Mouse (Mus musculus) heart, adult 11 months (tissue): ENCODE results near the gene Ift81.

Experiments used
- DNase-seq: peaks from one replicate; pipeline ENCODE4 v3.0.0; 2022

Gene Ift81

GRCm38 (mm10) chr5:122513421-122514126 is 100.7 kb downstream of the Ift81 start:
- DNase-seq, result peak; percentile 85

DNA sequence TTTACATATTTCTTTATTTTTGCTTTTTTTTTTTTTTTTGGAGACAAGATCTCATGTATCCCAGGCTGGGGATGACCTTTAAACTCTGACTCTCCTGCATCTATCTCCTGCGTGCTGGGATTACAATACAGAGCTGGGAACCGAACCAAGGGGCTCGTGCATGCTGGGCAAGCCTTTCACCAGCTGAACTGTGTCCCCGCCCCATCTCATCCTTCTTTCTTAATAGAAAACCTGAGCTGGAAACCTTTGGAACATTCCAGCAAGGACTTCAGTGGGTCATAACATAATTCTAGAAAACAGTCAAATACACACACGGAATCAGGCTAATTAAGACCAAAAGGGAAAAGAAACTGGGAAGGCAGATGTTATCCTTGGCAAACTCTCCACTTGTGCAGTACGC is 102.3 kb downstream of the Ift81 start:
- DNase-seq, result no peak

- peak; percentile 94 for DNase-seq
These were observed 102.9 kb downstream of the Ift81 start for GRCm38 (mm10) chr5:122511405-122511804.

- DNase-seq, result peak; percentile 99
These were observed 103.6 kb downstream of the Ift81 start for GRCm38 (mm10) chr5:122510651-122511157.

DNA sequence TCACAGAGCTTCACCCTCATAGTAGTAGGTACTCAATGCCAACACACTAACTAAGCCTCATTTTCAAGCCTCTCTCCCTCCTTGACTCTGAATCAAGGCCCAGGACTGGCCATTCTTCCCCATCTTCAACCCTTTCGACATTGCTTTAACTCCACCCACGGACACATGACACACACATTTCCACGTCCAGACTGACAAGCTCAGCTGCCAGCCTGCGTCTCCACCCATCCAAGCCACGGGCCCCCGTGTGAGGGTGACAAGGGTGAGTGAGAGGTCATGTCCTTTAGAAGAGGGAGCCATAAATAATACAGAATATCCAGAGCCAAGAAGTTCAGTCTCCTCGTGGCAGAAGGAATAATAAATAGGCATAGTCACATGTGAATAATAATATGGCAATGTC is 104.7 kb downstream of the Ift81 start:
- DNase-seq, result peak; percentile 98

DNA sequence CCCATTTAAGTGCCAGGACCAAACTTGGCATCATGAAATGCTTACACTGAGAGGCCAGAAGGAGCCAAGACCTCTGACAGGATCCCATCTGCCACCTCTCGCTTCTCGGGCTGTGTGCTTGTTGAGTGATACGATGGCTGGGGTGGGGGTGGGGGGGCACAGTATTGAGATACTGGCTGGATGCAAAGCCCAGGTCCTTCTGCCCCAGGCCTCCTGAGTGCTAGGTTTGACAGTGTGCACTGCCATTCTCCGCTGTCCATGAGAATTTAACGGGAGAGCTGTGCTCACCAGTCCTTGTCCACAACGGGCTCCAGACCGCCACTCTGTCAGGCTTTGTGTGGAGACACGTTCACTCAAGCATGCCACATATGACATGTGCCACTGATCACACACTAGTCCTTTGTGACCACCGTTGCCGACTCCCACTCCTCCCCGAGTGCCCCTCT is 105.4 kb downstream of the Ift81 start:
- peak; percentile 93 for DNase-seq

GRCm38 (mm10) chr5:122507396-122507795 is 106.9 kb downstream of the Ift81 start:
- peak; percentile 75 for DNase-seq

- DNase-seq, result no peak
These were observed 107.9 kb downstream of the Ift81 start for GRCm38 (mm10) chr5:122506462-122506861.

- peak; percentile 83 for DNase-seq
These were observed 108.8 kb downstream of the Ift81 start for GRCm38 (mm10) chr5:122505554-122505953.

DNA sequence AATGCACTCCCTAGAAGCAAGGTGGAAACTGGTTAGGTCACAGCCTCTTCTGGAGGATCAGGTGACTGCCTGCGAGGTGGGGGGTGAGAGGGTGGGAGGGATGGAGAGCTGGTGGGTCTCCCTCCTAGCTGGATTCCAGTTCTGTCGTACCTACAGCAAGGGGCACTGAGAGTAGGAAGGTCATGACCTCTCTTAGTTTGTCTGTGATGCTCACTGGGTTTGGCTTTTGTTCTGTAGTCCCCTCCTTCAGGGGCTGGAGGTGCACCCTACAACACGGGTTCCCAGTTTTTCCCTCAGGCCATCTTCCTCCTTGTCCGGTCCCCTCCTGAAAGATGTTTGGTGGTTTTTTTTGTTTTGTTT is 110.6 kb downstream of the Ift81 start:
- DNase-seq, result peak; percentile 89

- peak; percentile 90 for DNase-seq
These were observed 111.1 kb downstream of the Ift81 start for GRCm38 (mm10) chr5:122503015-122503759.

- peak; percentile 100 for DNase-seq
These were observed 112.0 kb downstream of the Ift81 start, which contains the start of gene Atp2a2 for GRCm38 (mm10) chr5:122502077-122502941. TSS of gene Atp2a2 (minus strand) at chr5:122502225.

DNA sequence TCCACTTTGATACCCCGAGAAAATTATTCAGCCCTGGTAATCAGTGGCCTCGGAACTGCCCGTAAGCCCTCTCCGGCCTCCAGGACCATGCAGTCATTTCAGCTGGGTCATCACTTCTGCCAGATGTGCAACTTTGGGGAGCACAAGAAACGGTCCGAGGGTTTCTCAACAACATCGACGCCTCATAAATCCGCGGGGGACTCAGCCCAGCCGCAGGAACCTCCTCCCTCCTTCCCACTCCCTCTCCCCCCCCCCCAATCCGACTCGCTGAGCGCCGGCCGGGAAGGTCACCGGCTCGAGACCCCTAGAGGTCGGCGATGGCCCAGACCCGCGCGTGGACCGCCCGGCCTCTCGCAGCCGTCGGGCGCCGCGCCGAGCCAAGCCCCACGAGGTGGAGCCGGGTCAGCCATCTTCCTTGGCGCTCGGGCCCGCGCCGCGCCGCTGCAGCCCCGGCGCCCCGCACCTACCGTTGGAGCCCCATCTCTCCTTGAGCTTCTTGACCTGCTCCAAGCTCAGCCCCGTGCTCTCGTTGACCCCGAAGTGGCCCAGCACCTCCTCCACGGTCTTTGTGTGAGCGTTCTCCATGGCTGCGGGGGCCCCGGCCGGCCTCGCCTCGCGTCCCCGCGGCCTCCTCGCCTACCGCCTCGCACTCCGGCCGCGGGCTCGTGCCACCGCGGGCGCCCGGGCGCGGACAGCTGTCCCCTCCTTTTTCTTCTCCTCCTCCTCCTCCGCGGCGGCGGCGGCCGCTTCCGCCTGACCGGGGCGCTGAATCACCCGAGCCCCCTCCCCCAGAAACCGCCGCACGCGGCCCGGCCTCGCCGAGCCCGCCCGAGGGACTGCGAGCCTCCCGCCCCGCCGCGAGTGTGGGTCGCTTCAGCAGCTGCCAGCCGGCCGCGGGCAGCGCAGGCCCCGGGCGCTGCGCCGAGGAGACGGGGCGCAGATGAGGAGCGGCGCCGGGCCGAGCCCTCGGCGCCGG is 112.9 kb downstream of the Ift81 start:
- DNase-seq, result peak; percentile 97

DNA sequence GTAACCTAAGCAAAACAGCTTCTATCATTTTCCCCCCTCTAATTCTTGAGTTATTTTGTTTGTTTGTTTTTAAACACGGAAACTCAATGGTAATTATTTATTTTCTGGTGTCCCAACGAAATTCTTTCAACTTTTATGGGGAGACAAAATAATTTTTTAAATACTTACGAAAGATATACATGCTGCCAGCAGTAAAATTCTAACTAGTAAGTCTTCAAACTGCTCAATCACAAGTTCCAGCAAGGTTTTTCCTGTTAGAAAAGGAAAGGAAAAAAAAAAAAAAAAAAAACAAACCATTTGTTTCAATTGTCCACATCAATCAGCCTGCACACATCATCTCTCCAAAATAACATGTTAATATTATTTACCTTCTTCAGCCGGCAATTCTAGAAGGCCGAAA is 113.8 kb downstream of the Ift81 start:
- no peak for DNase-seq
